Mouse (Mus musculus): Measurements from ENCODE around the gene Ip6k3. TPM values are rescaled to one million over a fixed set of nuclear protein-coding genes. Genes with fewer than 3 reads are reported as not detected.

Gene Ip6k3
- polyA plus RNA-seq, 1 experiment from 2014 or later, result 0.31 TPM

GRCm38 (mm10) chr17:27178019-27178418, 10.4 kb upstream of the Ip6k3 start:
- 90% methylated on average over 9 of the region's 9 CpGs for WGBS
- H3K27ac ChIP-seq, result no peak overlapping the region
- H3K36me3 ChIP-seq, result no peaks in the 10 kb centered on the region
- no peak for DNase-seq (ENCODE audit: low spot score)
- H3K4me1 ChIP-seq (replicated peaks), result peaks cover 39% of the 10 kb centered on the region
- H3K9me3 ChIP-seq, result no peaks in the 10 kb centered on the region
- H3K4me3 ChIP-seq, result no peak overlapping the region
- no peaks in the 10 kb centered on the region for H3K27me3 ChIP-seq (ENCODE audit: insufficient read depth, poor library complexity, severe bottlenecking)

GRCm38 (mm10) chr17:27176754-27177153, 9.2 kb upstream of the Ip6k3 start:
- 90% methylated on average over 4 of the region's 4 CpGs for WGBS
- peak overlapping the region; percentile 60; the same call in 1 of the 2 replicates for H3K27ac ChIP-seq

GRCm38 (mm10) chr17:27176287-27176686, 8.7 kb upstream of the Ip6k3 start:
- no peaks in the 10 kb centered on the region for H3K36me3 ChIP-seq
- H3K4me3 ChIP-seq, result no peak overlapping the region
- H3K4me1 ChIP-seq (replicated peaks), result peaks cover 38% of the 10 kb centered on the region
- no peak for DNase-seq (ENCODE audit: low spot score)
- no peaks in the 10 kb centered on the region for H3K9me3 ChIP-seq
- H3K27me3 ChIP-seq (ENCODE audit: insufficient read depth, poor library complexity, severe bottlenecking), result no peaks in the 10 kb centered on the region
- peak overlapping the region; percentile 60 for H3K27ac ChIP-seq
- WGBS, result 68% methylated on average over 3 of the region's 3 CpGs

More at GRCm38 (mm10) chr17:27176754-27177153, 9.2 kb upstream of the Ip6k3 start:
- no peak for DNase-seq (ENCODE audit: low spot score)
- Histone ChIP-seq H3K4me1 (replicated peaks) (peaks cover 42% of the 10 kb centered on the region), H3K36me3 (no peaks in the 10 kb centered on the region), H3K9me3 (no peaks in the 10 kb centered on the region), H3K4me3 (no peak overlapping the region), H3K27me3 (ENCODE audit: insufficient read depth, poor library complexity, severe bottlenecking) (no peaks in the 10 kb centered on the region)

GRCm38 (mm10) chr17:27175196-27175874, 7.7 kb upstream of the Ip6k3 start:
- WGBS, result 43% methylated on average over 14 of the region's 14 CpGs
- peak; percentile 43 for DNase-seq (ENCODE audit: low spot score)
- Histone ChIP-seq H3K4me3 (no peak overlapping the region), H3K9me3 (no peaks in the 10 kb centered on the region), H3K27me3 (ENCODE audit: insufficient read depth, poor library complexity, severe bottlenecking) (no peaks in the 10 kb centered on the region), H3K27ac (peak overlapping the region; percentile 64), H3K36me3 (no peaks in the 10 kb centered on the region), H3K4me1 (replicated peaks) (peaks cover 42% of the 10 kb centered on the region)

GRCm38 (mm10) chr17:27173715-27174114, 6.1 kb upstream of the Ip6k3 start:
- Histone ChIP-seq H3K27ac (0 out of 2 replicates have a peak overlapping the region, but pooled peaks have one; percentile 20), H3K27me3 (ENCODE audit: insufficient read depth, poor library complexity, severe bottlenecking) (no peaks in the 10 kb centered on the region), H3K9me3 (no peaks in the 10 kb centered on the region), H3K36me3 (no peaks in the 10 kb centered on the region), H3K4me1 (replicated peaks) (peaks cover 47% of the 10 kb centered on the region), H3K4me3 (no peak overlapping the region)
- WGBS, result 71% methylated on average over 3 of the region's 3 CpGs
- DNase-seq (ENCODE audit: low spot score), result no peak

- no peak overlapping the region for H3K27ac ChIP-seq
- no peaks in the 10 kb centered on the region for H3K27me3 ChIP-seq (ENCODE audit: insufficient read depth, poor library complexity, severe bottlenecking)
- 85% methylated on average over 9 of the region's 9 CpGs for WGBS
- no peaks in the 10 kb centered on the region for H3K36me3 ChIP-seq
- DNase-seq (ENCODE audit: low spot score), result no peak
- no peak overlapping the region for H3K4me3 ChIP-seq
- peaks cover 50% of the 10 kb centered on the region for H3K4me1 ChIP-seq (replicated peaks)
- H3K9me3 ChIP-seq, result no peaks in the 10 kb centered on the region
Measured at GRCm38 (mm10) chr17:27172459-27172858, 4.9 kb upstream of the Ip6k3 start.

- no peaks in the 10 kb centered on the region for H3K36me3 ChIP-seq
- H3K9me3 ChIP-seq, result no peaks in the 10 kb centered on the region
- 78% methylated on average over 5 of the region's 5 CpGs for WGBS
- H3K4me1 ChIP-seq (replicated peaks), result peaks cover 45% of the 10 kb centered on the region
- H3K27ac ChIP-seq, result 0 out of 2 replicates have a peak overlapping the region, but pooled peaks have one; percentile 35
- no peak overlapping the region for H3K4me3 ChIP-seq
- no peaks in the 10 kb centered on the region for H3K27me3 ChIP-seq (ENCODE audit: insufficient read depth, poor library complexity, severe bottlenecking)
- no peak for DNase-seq (ENCODE audit: low spot score)
Measured at GRCm38 (mm10) chr17:27171121-27171520, 3.5 kb upstream of the Ip6k3 start.

GRCm38 (mm10) chr17:27169952-27170695, 2.5 kb upstream of the Ip6k3 start:
- WGBS, result 66% methylated on average over 11 of the region's 11 CpGs

GRCm38 (mm10) chr17:27168569-27168968, 974 bp upstream of the Ip6k3 start:
- no peaks in the 10 kb centered on the region for H3K27me3 ChIP-seq (ENCODE audit: insufficient read depth, poor library complexity, severe bottlenecking)
- H3K4me1 ChIP-seq (replicated peaks), result peaks cover 31% of the 10 kb centered on the region
- 94% methylated on average over 4 of the region's 4 CpGs for WGBS
- H3K9me3 ChIP-seq, result no peaks in the 10 kb centered on the region
- H3K27ac ChIP-seq, result no peak overlapping the region
- DNase-seq (ENCODE audit: low spot score), result no peak
- no peaks in the 10 kb centered on the region for H3K36me3 ChIP-seq
- H3K4me3 ChIP-seq, result no peak overlapping the region

More at GRCm38 (mm10) chr17:27169952-27170695, 2.5 kb upstream of the Ip6k3 start:
- H3K36me3 ChIP-seq, result no peaks in the 10 kb centered on the region
- H3K4me1 ChIP-seq (replicated peaks), result peaks cover 35% of the 10 kb centered on the region
- DNase-seq (ENCODE audit: low spot score), result no peak
- no peaks in the 10 kb centered on the region for H3K27me3 ChIP-seq (ENCODE audit: insufficient read depth, poor library complexity, severe bottlenecking)
- no peak overlapping the region for H3K4me3 ChIP-seq
- H3K27ac ChIP-seq, result peak overlapping the region; percentile 70; the same call in 1 of the 2 replicates
- H3K9me3 ChIP-seq, result no peaks in the 10 kb centered on the region

- Histone ChIP-seq H3K36me3 (no peaks in the 10 kb centered on the region), H3K4me3 (no peak overlapping the region), H3K4me1 (replicated peaks) (peaks cover 25% of the 10 kb centered on the region), H3K27me3 (ENCODE audit: insufficient read depth, poor library complexity, severe bottlenecking) (no peaks in the 10 kb centered on the region), H3K9me3 (no peaks in the 10 kb centered on the region), H3K27ac (no peak overlapping the region)
- 77% methylated on average over 6 of the region's 6 CpGs for WGBS
- no peak for DNase-seq (ENCODE audit: low spot score)
Measured at GRCm38 (mm10) chr17:27166901-27167300, 694 bp downstream of the Ip6k3 start.

GRCm38 (mm10) chr17:27165054-27165773, 2.4 kb downstream of the Ip6k3 start:
- Histone ChIP-seq H3K4me3 (no peak overlapping the region), H3K27me3 (ENCODE audit: insufficient read depth, poor library complexity, severe bottlenecking) (no peaks in the 10 kb centered on the region), H3K36me3 (no peaks in the 10 kb centered on the region), H3K9me3 (no peaks in the 10 kb centered on the region), H3K4me1 (replicated peaks) (peaks cover 19% of the 10 kb centered on the region), H3K27ac (no peak overlapping the region)
- DNase-seq (ENCODE audit: low spot score), result peak; percentile 46
- WGBS, result 71% methylated on average over 8 of the region's 8 CpGs

GRCm38 (mm10) chr17:27160905-27161304, 6.7 kb downstream of the Ip6k3 start:
- Histone ChIP-seq H3K27me3 (ENCODE audit: insufficient read depth, poor library complexity, severe bottlenecking) (no peaks in the 10 kb centered on the region), H3K9me3 (no peaks in the 10 kb centered on the region), H3K4me3 (no peak overlapping the region), H3K36me3 (no peaks in the 10 kb centered on the region), H3K4me1 (replicated peaks) (peaks cover 12% of the 10 kb centered on the region), H3K27ac (no peak overlapping the region)
- no peak for DNase-seq (ENCODE audit: low spot score)
- WGBS, result 74% methylated on average over 4 of the region's 4 CpGs

Measured in hindbrain, embryonic 10.5 days (tissue).